Mouse (Mus musculus): ENCODE data around the gene Trmt11. TPM values are rescaled to one million over a fixed set of nuclear protein-coding genes. Genes with fewer than 3 reads are reported as not detected.
"Not testable (repeated sequence)": the region's sequence is repeated elsewhere in the genome, so short reads cannot be mapped to it uniquely, and the experiment has no call there.

The Trmt11 gene
- polyA plus RNA-seq, 1 experiment from 2014 or later: 35.2 TPM

DNA sequence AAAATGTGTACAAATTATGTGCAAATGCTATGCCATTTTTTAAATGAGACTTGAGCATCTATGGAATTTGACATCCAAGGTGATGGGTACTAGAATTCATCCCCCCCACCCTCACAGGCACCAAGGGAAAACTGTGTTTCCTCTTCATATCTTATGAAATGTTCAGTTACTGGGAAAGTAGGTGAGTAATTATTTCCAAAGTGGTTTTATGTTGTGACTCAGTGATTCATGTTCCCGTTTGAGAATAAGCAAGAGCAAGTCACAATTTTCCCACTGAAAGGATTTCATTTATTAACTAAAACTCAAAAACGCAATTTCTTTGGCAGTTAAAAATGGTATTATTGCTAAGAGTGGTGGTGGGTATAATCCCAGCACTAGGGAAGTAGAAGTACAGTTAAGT is 95.8 kb downstream of the Trmt11 start:
- Histone ChIP-seq H3K27me3 (no peaks in the 10 kb centered on the region), H3K9ac (replicated peaks) (no peak overlapping the region), H3K9me3 (no peaks in the 10 kb centered on the region), H3K4me1 (replicated peaks) (no peaks in the 10 kb centered on the region), H3K4me3 (replicated peaks) (no peak overlapping the region), H3K4me2 (no peak overlapping the region), H3K36me3 (no peaks in the 10 kb centered on the region), H3K27ac (no peak overlapping the region)
- WGBS: 76% methylated on average over 2 of the region's 2 CpGs
- no peak for ATAC-seq (ENCODE audit: insufficient number of reproducible peaks, insufficient read depth, low FRiP score, low TSS enrichment, low read depth)

GRCm38 (mm10) chr10:30503168-30503567 is 97.4 kb downstream of the Trmt11 start:
- Histone ChIP-seq H3K9ac (replicated peaks) (no peak overlapping the region), H3K4me2 (no peak overlapping the region), H3K4me3 (replicated peaks) (no peak overlapping the region), H3K27me3 (no peaks in the 10 kb centered on the region), H3K9me3 (no peaks in the 10 kb centered on the region), H3K36me3 (no peaks in the 10 kb centered on the region), H3K27ac (no peak overlapping the region), H3K4me1 (replicated peaks) (no peaks in the 10 kb centered on the region)
- ATAC-seq (ENCODE audit: insufficient number of reproducible peaks, insufficient read depth, low FRiP score, low TSS enrichment, low read depth): no peak
- 91% methylated on average over 2 of the region's 2 CpGs for WGBS

DNA sequence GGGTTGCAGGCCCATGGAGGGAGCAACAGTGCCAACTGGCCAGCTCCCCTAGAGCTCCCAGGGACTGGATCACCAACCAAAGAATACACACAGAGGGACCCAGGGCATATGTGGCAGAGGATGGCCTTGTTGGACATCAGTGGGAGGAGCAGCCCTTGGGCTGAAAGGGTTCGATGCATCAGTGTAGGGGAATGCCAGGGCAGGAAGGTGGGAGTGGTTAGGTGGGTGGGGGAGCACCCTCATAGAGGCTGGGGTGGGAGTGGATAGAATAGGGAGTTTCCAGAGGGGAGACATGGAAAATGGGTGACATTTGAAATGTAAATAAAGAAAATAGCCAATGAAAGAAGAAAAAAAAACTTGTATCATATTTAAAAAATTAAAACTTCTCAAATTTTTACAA is 97.8 kb downstream of the Trmt11 start:
- Histone ChIP-seq H3K4me2 (no peak overlapping the region), H3K27me3 (no peaks in the 10 kb centered on the region), H3K36me3 (no peaks in the 10 kb centered on the region), H3K27ac (no peak overlapping the region), H3K9ac (replicated peaks) (no peak overlapping the region), H3K4me3 (replicated peaks) (no peak overlapping the region), H3K9me3 (no peaks in the 10 kb centered on the region), H3K4me1 (replicated peaks) (no peaks in the 10 kb centered on the region)
- WGBS: 88% methylated on average over 1 of the region's 1 CpGs
- no peak for ATAC-seq (ENCODE audit: insufficient number of reproducible peaks, insufficient read depth, low FRiP score, low TSS enrichment, low read depth)

- H3K9me3 ChIP-seq; H3K4me1 ChIP-seq (replicated peaks); H3K9ac ChIP-seq (replicated peaks); H3K4me2 ChIP-seq; ATAC-seq (ENCODE audit: insufficient number of reproducible peaks, insufficient read depth, low FRiP score, low TSS enrichment, low read depth); H3K27me3 ChIP-seq; H3K27ac ChIP-seq; H3K4me3 ChIP-seq (replicated peaks); H3K36me3 ChIP-seq: not testable (repeated sequence)
- WGBS: 80% methylated on average over 19 of the region's 19 CpGs
Observed at GRCm38 (mm10) chr10:30498223-30498622, 102.3 kb downstream of the Trmt11 start.

Other genes with a start within 250 kb of the Trmt11 start
- gene Hint3, start 28.9 kb upstream of the Trmt11 start, polyA plus RNA-seq (2016; fragmentation: Nextera tagmentation; extraction: Ambion mirVana): 17.2 and 19.4 TPM in 2 replicates
- gene Ncoa7, start 202.6 kb upstream of the Trmt11 start, polyA plus RNA-seq (2016; fragmentation: Nextera tagmentation; extraction: Ambion mirVana): 10.1 and 11.3 TPM in 2 replicates
- 2.2 TPM in 2 replicates for gene Hey2, start 242.1 kb upstream of the Trmt11 start, polyA plus RNA-seq (2016; fragmentation: Nextera tagmentation; extraction: Ambion mirVana)